Mouse (Mus musculus): ENCODE results near the gene Chpt1. TPM values are rescaled to one million over a fixed set of nuclear protein-coding genes. Genes with fewer than 3 reads are reported as not detected.
A peak's percentile ranks its signal among the peaks of the same experiment; 100 is the strongest.
"Not testable (repeated sequence)": the region's sequence is repeated elsewhere in the genome, so short reads cannot be mapped to it uniquely, and the experiment has no call there.

Gene Chpt1
- polyA plus RNA-seq, 1 experiment from 2014 or later = 17.1 TPM

DNA sequence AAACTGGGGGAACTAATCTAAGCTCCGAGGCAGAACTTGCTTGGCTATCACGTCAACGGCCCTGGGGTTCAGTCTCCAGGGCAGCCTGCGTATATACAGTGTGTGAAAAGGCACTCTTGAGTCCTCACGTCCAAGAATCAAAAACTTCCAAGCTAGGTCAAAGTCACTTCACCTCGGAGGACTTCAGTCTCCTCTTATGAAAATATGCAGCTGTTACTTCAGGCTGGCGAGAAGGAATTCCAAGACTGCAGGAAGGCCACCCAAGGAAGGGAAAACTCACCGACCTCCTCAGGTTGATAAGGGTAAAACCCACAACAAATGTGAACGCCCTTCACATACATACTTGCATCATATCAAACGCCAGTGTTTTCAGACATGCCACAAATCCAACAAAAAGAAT is 2.5 kb downstream of the Chpt1 start:
- peak overlapping the region; percentile 23 for H3K4me2 ChIP-seq (ENCODE audit: low read depth, low read length)
- H3K9me3 ChIP-seq (ENCODE audit: control insufficient read depth, low read length) = no peaks in the 10 kb centered on the region
- no peak overlapping the region for H3K4me3 ChIP-seq (ENCODE audit: low read length)
- WGBS = 24% methylated on average over 10 of the region's 10 CpGs
- peaks cover 14% of the 10 kb centered on the region for H3K4me1 ChIP-seq (replicated peaks; ENCODE audit: control insufficient read depth, insufficient read depth, low read length)
- H3K36me3 ChIP-seq (ENCODE audit: control insufficient read depth, insufficient read depth, low read length) = no peaks in the 10 kb centered on the region
- H3K27me3 ChIP-seq (ENCODE audit: control insufficient read depth, insufficient read depth, low read depth, low read length) = no peaks in the 10 kb centered on the region
- H3K9ac ChIP-seq (ENCODE audit: low read length) = no peak overlapping the region
- no peak for ATAC-seq (ENCODE audit: low read depth)
- peak overlapping the region; percentile 37; the same call in 1 of the 2 replicates for H3K27ac ChIP-seq (ENCODE audit: low read length)

GRCm38 (mm10) chr10:88499993-88500392 is 3.9 kb downstream of the Chpt1 start:
- Histone ChIP-seq H3K36me3 (ENCODE audit: control insufficient read depth, insufficient read depth, low read length) (no peaks in the 10 kb centered on the region), H3K4me3 (ENCODE audit: low read length) (no peak overlapping the region), H3K9ac (ENCODE audit: low read length) (no peak overlapping the region), H3K27ac (ENCODE audit: low read length) (no peak overlapping the region), H3K4me2 (ENCODE audit: low read depth, low read length) (no peak overlapping the region), H3K27me3 (ENCODE audit: control insufficient read depth, insufficient read depth, low read depth, low read length) (no peaks in the 10 kb centered on the region), H3K4me1 (replicated peaks; ENCODE audit: control insufficient read depth, insufficient read depth, low read length) (peaks cover 14% of the 10 kb centered on the region), H3K9me3 (ENCODE audit: control insufficient read depth, low read length) (no peaks in the 10 kb centered on the region)
- no peak for ATAC-seq (ENCODE audit: low read depth)
- WGBS = 50% methylated on average over 5 of the region's 5 CpGs

DNA sequence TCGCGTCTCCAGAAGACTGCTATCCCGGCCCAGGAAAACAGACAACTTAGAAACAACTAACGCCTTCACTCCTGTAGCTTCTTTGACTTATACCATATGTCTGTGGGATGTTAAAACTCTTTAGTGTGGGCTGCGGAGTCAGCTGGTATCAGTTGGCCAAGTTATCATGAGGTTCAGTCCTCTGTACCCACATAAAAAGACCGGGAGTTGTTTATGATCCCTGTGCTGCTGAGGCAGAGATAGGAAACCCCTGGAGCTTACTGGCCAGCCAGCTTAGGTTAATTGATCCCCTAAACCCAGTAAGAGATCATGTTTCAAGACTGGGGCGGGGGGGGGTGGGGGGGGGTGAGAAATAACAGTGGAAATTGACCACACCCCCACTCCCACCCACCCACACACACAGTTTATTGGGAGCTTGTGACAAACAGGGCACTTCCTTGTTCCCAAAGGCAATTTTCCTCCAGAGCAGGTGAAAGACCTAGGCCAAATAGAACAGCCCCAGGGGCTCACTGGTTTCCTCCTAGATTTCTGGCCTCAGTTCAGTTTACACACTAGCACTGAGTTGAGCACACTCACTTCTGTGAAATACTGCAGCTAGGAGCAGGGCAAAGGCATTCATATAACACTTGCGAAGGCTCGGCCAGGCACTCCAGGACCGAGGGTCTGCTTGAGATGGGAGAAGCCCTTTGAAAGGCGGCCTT is 6.9 kb downstream of the Chpt1 start:
- Histone ChIP-seq H3K9me3 (ENCODE audit: control insufficient read depth, low read length) (no peaks in the 10 kb centered on the region), H3K36me3 (ENCODE audit: control insufficient read depth, insufficient read depth, low read length) (no peaks in the 10 kb centered on the region), H3K4me2 (ENCODE audit: low read depth, low read length) (no peak overlapping the region), H3K27me3 (ENCODE audit: control insufficient read depth, insufficient read depth, low read depth, low read length) (no peaks in the 10 kb centered on the region), H3K4me3 (ENCODE audit: low read length) (no peak overlapping the region), H3K4me1 (replicated peaks; ENCODE audit: control insufficient read depth, insufficient read depth, low read length) (peaks cover 10% of the 10 kb centered on the region), H3K27ac (ENCODE audit: low read length) (no peak overlapping the region), H3K9ac (ENCODE audit: low read length) (no peak overlapping the region)
- no peak; the same call in 1 of the 2 replicates for ATAC-seq (ENCODE audit: low read depth)
- WGBS = 63% methylated on average over 11 of the region's 11 CpGs

DNA sequence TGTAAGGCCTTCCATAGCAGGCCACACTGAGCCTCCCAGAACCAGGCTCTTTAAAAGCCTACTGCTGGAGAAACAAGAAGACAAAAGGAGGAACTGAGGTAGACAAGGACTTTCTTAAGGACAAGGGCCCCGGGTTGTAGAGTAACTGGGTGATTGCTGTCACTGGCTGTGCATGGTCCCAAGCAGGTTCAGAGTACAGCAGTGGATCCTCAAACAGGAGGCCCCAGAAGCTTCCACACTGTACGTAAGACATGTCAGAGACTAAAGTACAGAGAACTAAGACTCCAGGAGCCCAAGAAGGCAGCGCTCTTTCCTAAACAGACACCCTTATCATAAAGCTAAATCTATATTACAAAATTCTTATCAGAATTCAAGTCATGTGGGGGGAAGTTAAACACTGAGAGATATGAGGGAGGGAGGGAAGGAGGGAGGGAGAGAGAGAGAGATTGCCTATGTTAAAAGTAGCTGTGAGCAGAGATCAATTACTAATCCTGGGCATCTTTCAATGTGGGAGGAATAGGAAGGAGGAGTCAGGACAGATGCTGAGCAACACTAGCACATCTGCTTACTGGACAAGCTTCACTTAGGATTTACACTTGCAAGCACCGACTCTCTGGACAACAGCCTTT is 8.8 kb downstream of the Chpt1 start:
- WGBS = 72% methylated on average over 4 of the region's 4 CpGs
- H3K27ac ChIP-seq (ENCODE audit: low read length) = no peak overlapping the region
- no peak overlapping the region for H3K4me2 ChIP-seq (ENCODE audit: low read depth, low read length)
- H3K9me3 ChIP-seq (ENCODE audit: control insufficient read depth, low read length) = no peaks in the 10 kb centered on the region
- no peaks in the 10 kb centered on the region for H3K36me3 ChIP-seq (ENCODE audit: control insufficient read depth, insufficient read depth, low read length)
- H3K27me3 ChIP-seq (ENCODE audit: control insufficient read depth, insufficient read depth, low read depth, low read length) = no peaks in the 10 kb centered on the region
- H3K4me3 ChIP-seq (ENCODE audit: low read length) = no peak overlapping the region
- no peak overlapping the region for H3K9ac ChIP-seq (ENCODE audit: low read length)
- no peaks in the 10 kb centered on the region; the same call in 1 of the 2 replicates for H3K4me1 ChIP-seq (replicated peaks; ENCODE audit: control insufficient read depth, insufficient read depth, low read length)
- ATAC-seq (ENCODE audit: low read depth) = no peak

GRCm38 (mm10) chr10:88492658-88493057 is 11.2 kb downstream of the Chpt1 start:
- Histone ChIP-seq H3K9me3 (ENCODE audit: control insufficient read depth, low read length) (no peaks in the 10 kb centered on the region), H3K27me3 (ENCODE audit: control insufficient read depth, insufficient read depth, low read depth, low read length) (no peaks in the 10 kb centered on the region), H3K36me3 (ENCODE audit: control insufficient read depth, insufficient read depth, low read length) (no peaks in the 10 kb centered on the region), H3K9ac (ENCODE audit: low read length) (no peak overlapping the region), H3K4me1 (replicated peaks; ENCODE audit: control insufficient read depth, insufficient read depth, low read length) (no peaks in the 10 kb centered on the region), H3K4me3 (ENCODE audit: low read length) (no peak overlapping the region), H3K27ac (ENCODE audit: low read length) (no peak overlapping the region), H3K4me2 (ENCODE audit: low read depth, low read length) (no peak overlapping the region)
- ATAC-seq (ENCODE audit: low read depth) = no peak
- 68% methylated on average over 8 of the region's 8 CpGs for WGBS

DNA sequence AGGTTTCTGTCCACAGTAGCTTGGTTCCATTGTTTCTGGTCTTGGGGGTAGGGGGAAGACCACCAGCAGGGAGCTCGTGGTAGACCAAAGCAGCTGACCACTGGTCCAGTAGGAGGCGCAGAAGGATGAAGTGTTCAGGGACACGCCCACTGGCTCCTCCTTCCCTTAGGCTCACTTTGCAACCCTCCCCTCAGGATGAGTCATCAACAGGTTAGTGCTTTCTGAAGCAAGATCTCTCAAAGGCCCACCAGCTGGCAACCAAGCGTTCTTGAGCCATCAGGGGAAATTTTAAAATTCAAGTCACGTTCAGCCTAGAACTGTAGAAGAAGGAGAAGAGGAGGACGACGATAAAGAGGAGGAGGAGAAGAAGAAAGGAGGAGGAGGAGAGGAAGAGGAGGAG is 12.2 kb downstream of the Chpt1 start:
- Histone ChIP-seq H3K27ac (ENCODE audit: low read length) (no peak overlapping the region), H3K36me3 (ENCODE audit: control insufficient read depth, insufficient read depth, low read length) (no peaks in the 10 kb centered on the region), H3K9me3 (ENCODE audit: control insufficient read depth, low read length) (no peaks in the 10 kb centered on the region), H3K27me3 (ENCODE audit: control insufficient read depth, insufficient read depth, low read depth, low read length) (no peaks in the 10 kb centered on the region), H3K4me2 (ENCODE audit: low read depth, low read length) (no peak overlapping the region), H3K4me1 (replicated peaks; ENCODE audit: control insufficient read depth, insufficient read depth, low read length) (no peaks in the 10 kb centered on the region), H3K9ac (ENCODE audit: low read length) (no peak overlapping the region), H3K4me3 (ENCODE audit: low read length) (no peak overlapping the region)
- ATAC-seq (ENCODE audit: low read depth) = no peak
- WGBS = 64% methylated on average over 7 of the region's 7 CpGs

GRCm38 (mm10) chr10:88488629-88489028 is 15.2 kb downstream of the Chpt1 start:
- Histone ChIP-seq H3K27me3 (ENCODE audit: control insufficient read depth, insufficient read depth, low read depth, low read length) (no peaks in the 10 kb centered on the region), H3K36me3 (ENCODE audit: control insufficient read depth, insufficient read depth, low read length) (0 out of 2 replicates have a peak, but pooled peaks cover 2% of the 10 kb centered on the region), H3K9ac (ENCODE audit: low read length) (no peak overlapping the region), H3K27ac (ENCODE audit: low read length) (no peak overlapping the region), H3K9me3 (ENCODE audit: control insufficient read depth, low read length) (no peaks in the 10 kb centered on the region), H3K4me3 (ENCODE audit: low read length) (no peak overlapping the region), H3K4me2 (ENCODE audit: low read depth, low read length) (no peak overlapping the region), H3K4me1 (replicated peaks; ENCODE audit: control insufficient read depth, insufficient read depth, low read length) (no peaks in the 10 kb centered on the region)
- 77% methylated on average over 5 of the region's 5 CpGs for WGBS
- ATAC-seq (ENCODE audit: low read depth) = no peak

GRCm38 (mm10) chr10:88482866-88483265 is 21.0 kb downstream of the Chpt1 start:
- not testable (repeated sequence) for H3K9me3 ChIP-seq (ENCODE audit: control insufficient read depth, low read length); ATAC-seq (ENCODE audit: low read depth)
- WGBS = 91% methylated on average over 10 of the region's 10 CpGs

GRCm38 (mm10) chr10:88460122-88460820 is 43.6 kb downstream of the Chpt1 start:
- no peaks in the 10 kb centered on the region for H3K36me3 ChIP-seq (ENCODE audit: control insufficient read depth, insufficient read depth, low read length)
- H3K4me1 ChIP-seq (replicated peaks; ENCODE audit: control insufficient read depth, insufficient read depth, low read length) = no peaks in the 10 kb centered on the region
- H3K9me3 ChIP-seq (ENCODE audit: control insufficient read depth, low read length) = no peaks in the 10 kb centered on the region
- 73% methylated on average over 17 of the region's 18 CpGs for WGBS
- H3K4me3 ChIP-seq (ENCODE audit: low read length) = no peak overlapping the region
- ATAC-seq (ENCODE audit: low read depth) = no peak
- H3K27me3 ChIP-seq (ENCODE audit: control insufficient read depth, insufficient read depth, low read depth, low read length) = no peaks in the 10 kb centered on the region
- H3K27ac ChIP-seq (ENCODE audit: low read length) = no peak overlapping the region
- H3K4me2 ChIP-seq (ENCODE audit: low read depth, low read length) = no peak overlapping the region
- H3K9ac ChIP-seq (ENCODE audit: low read length) = no peak overlapping the region

More at GRCm38 (mm10) chr10:88482866-88483265, 21.0 kb downstream of the Chpt1 start:
- not testable (repeated sequence) for H3K27me3 ChIP-seq (ENCODE audit: control insufficient read depth, insufficient read depth, low read depth, low read length); H3K4me3 ChIP-seq (ENCODE audit: low read length); H3K36me3 ChIP-seq (ENCODE audit: control insufficient read depth, insufficient read depth, low read length); H3K27ac ChIP-seq (ENCODE audit: low read length); H3K9ac ChIP-seq (ENCODE audit: low read length); H3K4me2 ChIP-seq (ENCODE audit: low read depth, low read length); H3K4me1 ChIP-seq (replicated peaks; ENCODE audit: control insufficient read depth, insufficient read depth, low read length)
